Mouse (Mus musculus) hindbrain, embryonic 10.5 days (tissue): ENCODE data around the gene Xylt1. TPM values are rescaled to one million over a fixed set of nuclear protein-coding genes. Genes with fewer than 3 reads are reported as not detected.

Experiments
- DNase-seq: peaks from one replicate; pipeline ENCODE4 v3.0.0-alpha.2; 2017; ENCODE audit warnings: low spot score
- H3K27ac ChIP-seq: fragments of 300-500 bp; sonication (generic); 2 replicates; pipeline ENCODE4 v1.5.1; 2016; ENCODE audit warnings: mild to moderate bottlenecking, moderate library complexity
- H3K27me3 ChIP-seq: fragments of 300-500 bp; sonication (generic); 2 replicates; pipeline ENCODE4 v1.6.1; 2016; ENCODE audit warnings: mild to moderate bottlenecking; ENCODE audit not compliant: poor library complexity, insufficient read depth, severe bottlenecking
- H3K36me3 ChIP-seq: fragments of 300-500 bp; sonication (generic); 2 replicates; pipeline ENCODE4 v1.6.1; 2016; ENCODE audit warnings: mild to moderate bottlenecking, moderate library complexity
- H3K4me1 ChIP-seq: fragments of 300-500 bp; sonication (generic); replicated peaks from 2 replicates; pipeline ENCODE4 v1.6.1; 2016; ENCODE audit warnings: mild to moderate bottlenecking
- H3K4me3 ChIP-seq: fragments of 300-500 bp; sonication (generic); 2 replicates; pipeline ENCODE4 v1.5.1; 2016; ENCODE audit warnings: mild to moderate bottlenecking, moderate library complexity
- H3K9me3 ChIP-seq: fragments of 300-500 bp; sonication (generic); 2 replicates; pipeline ENCODE4 v1.6.1; 2016; ENCODE audit warnings: mild to moderate bottlenecking, moderate library complexity
- WGBS: fragments of 180-500 bp; shearing (Covaris S2); methylation state at CpG from one replicate; pipeline ENCODE4 v1.1.7; 2016; 5-methylcytosine and 5-hydroxymethylcytosine counted together
- polyA plus RNA-seq: library from polyadenylated mRNA; unstranded; fragments of >200 nt; fragmentation: Nextera tagmentation; extraction: Ambion mirVana; gene quantifications from 2 replicates; pipeline ENCODE4 v1.2.1, GENCODE M21; 2016

The Xylt1 gene
- polyA plus RNA-seq, 1 experiment from 2014 or later = 1.4 TPM

GRCm38 (mm10) chr7:117406336-117406735 is 25.6 kb downstream of the Xylt1 start:
- no peaks in the 10 kb centered on the region for H3K36me3 ChIP-seq
- H3K4me3 ChIP-seq = no peak overlapping the region
- no peaks in the 10 kb centered on the region for H3K9me3 ChIP-seq
- no peak for DNase-seq
- H3K4me1 ChIP-seq = no peaks in the 10 kb centered on the region; the same call in 1 of the 2 replicates
- WGBS = 91% methylated on average over 3 of the region's 3 CpGs
- no peaks in the 10 kb centered on the region for H3K27me3 ChIP-seq
- no peak overlapping the region for H3K27ac ChIP-seq

GRCm38 (mm10) chr7:117409268-117409988 is 28.6 kb downstream of the Xylt1 start:
- no peaks in the 10 kb centered on the region for H3K9me3 ChIP-seq
- no peaks in the 10 kb centered on the region for H3K4me1 ChIP-seq
- no peak for DNase-seq
- no peaks in the 10 kb centered on the region for H3K27me3 ChIP-seq
- no peak overlapping the region for H3K4me3 ChIP-seq
- H3K36me3 ChIP-seq = no peaks in the 10 kb centered on the region
- no peak overlapping the region for H3K27ac ChIP-seq
- 89% methylated on average over 8 of the region's 8 CpGs for WGBS

- WGBS = 93% methylated on average over 2 of the region's 2 CpGs
- no peak for DNase-seq
Observed at GRCm38 (mm10) chr7:117411874-117412273, 31.1 kb downstream of the Xylt1 start.

GRCm38 (mm10) chr7:117412405-117412804 is 31.6 kb downstream of the Xylt1 start:
- Histone ChIP-seq H3K36me3 (no peaks in the 10 kb centered on the region), H3K4me1 (0 out of 2 replicates have a peak, but pooled peaks cover 2% of the 10 kb centered on the region), H3K4me3 (no peak overlapping the region), H3K27ac (no peak overlapping the region), H3K9me3 (no peaks in the 10 kb centered on the region), H3K27me3 (no peaks in the 10 kb centered on the region)
- DNase-seq = no peak
- 91% methylated on average over 5 of the region's 5 CpGs for WGBS

More at GRCm38 (mm10) chr7:117411874-117412273, 31.1 kb downstream of the Xylt1 start:
- H3K27me3 ChIP-seq = no peaks in the 10 kb centered on the region
- H3K27ac ChIP-seq = no peak overlapping the region
- 0 out of 2 replicates have a peak, but pooled peaks cover 2% of the 10 kb centered on the region for H3K4me1 ChIP-seq
- no peaks in the 10 kb centered on the region for H3K36me3 ChIP-seq
- H3K4me3 ChIP-seq = no peak overlapping the region
- no peaks in the 10 kb centered on the region for H3K9me3 ChIP-seq

GRCm38 (mm10) chr7:117414341-117415008 is 33.7 kb downstream of the Xylt1 start:
- no peak for DNase-seq
- H3K4me1 ChIP-seq = 0 out of 2 replicates have a peak, but pooled peaks cover 7% of the 10 kb centered on the region
- no peaks in the 10 kb centered on the region for H3K36me3 ChIP-seq
- H3K27ac ChIP-seq = no peak overlapping the region
- whole genome bisulfite sequencing = 84% methylated on average over 12 of the region's 12 CpGs
- no peaks in the 10 kb centered on the region for H3K27me3 ChIP-seq
- H3K9me3 ChIP-seq = no peaks in the 10 kb centered on the region
- no peak overlapping the region for H3K4me3 ChIP-seq

GRCm38 (mm10) chr7:117415009-117415363 is 34.2 kb downstream of the Xylt1 start:
- Histone ChIP-seq H3K9me3 (no peaks in the 10 kb centered on the region), H3K36me3 (no peaks in the 10 kb centered on the region), H3K27me3 (no peaks in the 10 kb centered on the region), H3K4me3 (no peak overlapping the region), H3K4me1 (0 out of 2 replicates have a peak, but pooled peaks cover 7% of the 10 kb centered on the region), H3K27ac (no peak overlapping the region)
- WGBS = 95% methylated on average over 8 of the region's 8 CpGs
- DNase-seq = no peak

- no peak overlapping the region for H3K27ac ChIP-seq
- 77% methylated on average over 5 of the region's 5 CpGs for WGBS
Observed at GRCm38 (mm10) chr7:117419041-117419440, 38.3 kb downstream of the Xylt1 start.

GRCm38 (mm10) chr7:117419846-117420245 is 39.1 kb downstream of the Xylt1 start:
- no peaks in the 10 kb centered on the region for H3K9me3 ChIP-seq
- 85% methylated on average over 2 of the region's 2 CpGs for WGBS
- H3K27me3 ChIP-seq = no peaks in the 10 kb centered on the region
- no peaks in the 10 kb centered on the region for H3K36me3 ChIP-seq
- H3K4me1 ChIP-seq = peaks cover 28% of the 10 kb centered on the region
- DNase-seq = no peak
- H3K27ac ChIP-seq = no peak overlapping the region
- no peak overlapping the region for H3K4me3 ChIP-seq

More at GRCm38 (mm10) chr7:117419041-117419440, 38.3 kb downstream of the Xylt1 start:
- Histone ChIP-seq H3K36me3 (no peaks in the 10 kb centered on the region), H3K9me3 (no peaks in the 10 kb centered on the region), H3K27me3 (no peaks in the 10 kb centered on the region), H3K4me1 (peaks cover 26% of the 10 kb centered on the region), H3K4me3 (no peak overlapping the region)
- no peak for DNase-seq

- DNase-seq = no peak
- Histone ChIP-seq H3K4me1 (peaks cover 26% of the 10 kb centered on the region), H3K27me3 (no peaks in the 10 kb centered on the region), H3K4me3 (no peak overlapping the region), H3K27ac (no peak overlapping the region), H3K36me3 (no peaks in the 10 kb centered on the region), H3K9me3 (no peaks in the 10 kb centered on the region)
Observed at GRCm38 (mm10) chr7:117420301-117420700, 39.5 kb downstream of the Xylt1 start.

GRCm38 (mm10) chr7:117420836-117421566 is 40.2 kb downstream of the Xylt1 start:
- Histone ChIP-seq H3K36me3 (no peaks in the 10 kb centered on the region), H3K27me3 (no peaks in the 10 kb centered on the region), H3K4me1 (peaks cover 26% of the 10 kb centered on the region), H3K9me3 (no peaks in the 10 kb centered on the region), H3K4me3 (no peak overlapping the region), H3K27ac (no peak overlapping the region)
- DNase-seq = no peak
- WGBS = 55% methylated on average over 11 of the region's 11 CpGs

- Histone ChIP-seq H3K27me3 (no peaks in the 10 kb centered on the region), H3K4me3 (no peak overlapping the region), H3K4me1 (peaks cover 38% of the 10 kb centered on the region), H3K36me3 (no peaks in the 10 kb centered on the region), H3K27ac (no peak overlapping the region), H3K9me3 (no peaks in the 10 kb centered on the region)
- WGBS = 88% methylated on average over 4 of the region's 4 CpGs
- no peak for DNase-seq
Observed at GRCm38 (mm10) chr7:117424841-117425240, 44.1 kb downstream of the Xylt1 start.

GRCm38 (mm10) chr7:117426366-117426765 is 45.6 kb downstream of the Xylt1 start:
- H3K27ac ChIP-seq = no peak overlapping the region
- H3K9me3 ChIP-seq = no peaks in the 10 kb centered on the region
- H3K36me3 ChIP-seq = no peaks in the 10 kb centered on the region
- DNase-seq = no peak
- H3K27me3 ChIP-seq = no peaks in the 10 kb centered on the region
- H3K4me3 ChIP-seq = no peak overlapping the region
- WGBS = 87% methylated on average over 4 of the region's 4 CpGs
- H3K4me1 ChIP-seq = peaks cover 33% of the 10 kb centered on the region
